Mouse (Mus musculus) activated CD4-positive, CD25-positive, alpha-beta regulatory T cell, adult 4 months (primary cell): Measurements from ENCODE around the gene Pid1. TPM values are rescaled to one million over a fixed set of nuclear protein-coding genes. Genes with fewer than 3 reads are reported as not detected.
"Not testable (repeated sequence)": the region's sequence is repeated elsewhere in the genome, so short reads cannot be mapped to it uniquely, and the experiment has no call there.

Experiments used
- ATAC-seq: one replicate; pipeline ENCODE4 v1.8.0; 2017
- polyA plus RNA-seq, 2 experiments: library from polyadenylated mRNA; unstranded; fragments of 100-300 nt; shearing (Covaris generic); gene quantifications; one replicate each; pipeline ENCODE4 v1.2.1; 2017

The Pid1 gene
- polyA plus RNA-seq, 2 experiments from 2014 or later = 0.28 to 0.70 TPM

GRCm38 (mm10) chr1:84359611-84360500 lies 4.1 kb downstream of the Pid1 start:
- no peak for ATAC-seq

- no peak for ATAC-seq
Observed at GRCm38 (mm10) chr1:84357216-84357615, 6.8 kb downstream of the Pid1 start.

- ATAC-seq = no peak
Observed at GRCm38 (mm10) chr1:84350262-84350661, 13.7 kb downstream of the Pid1 start.

- ATAC-seq = no peak
Observed at GRCm38 (mm10) chr1:84347796-84348476, 16.0 kb downstream of the Pid1 start.

GRCm38 (mm10) chr1:84332797-84333196 lies 31.2 kb downstream of the Pid1 start:
- not testable (repeated sequence) for ATAC-seq

- ATAC-seq = not testable (repeated sequence)
Observed at GRCm38 (mm10) chr1:84331861-84332260, 32.1 kb downstream of the Pid1 start.

GRCm38 (mm10) chr1:84325309-84325708 lies 38.7 kb downstream of the Pid1 start:
- ATAC-seq = no peak

GRCm38 (mm10) chr1:84321327-84321726 lies 42.7 kb downstream of the Pid1 start:
- ATAC-seq = no peak

GRCm38 (mm10) chr1:84318569-84318968 lies 45.4 kb downstream of the Pid1 start:
- ATAC-seq = peak; percentile 46

- ATAC-seq = no peak
Observed at GRCm38 (mm10) chr1:84317827-84318226, 46.2 kb downstream of the Pid1 start.

GRCm38 (mm10) chr1:84309966-84310460 lies 54.0 kb downstream of the Pid1 start:
- no peak for ATAC-seq

GRCm38 (mm10) chr1:84305713-84306421 lies 58.1 kb downstream of the Pid1 start:
- peak; percentile 83 for ATAC-seq

- no peak for ATAC-seq
Observed at GRCm38 (mm10) chr1:84302788-84303187, 61.2 kb downstream of the Pid1 start.

GRCm38 (mm10) chr1:84299719-84300118 lies 64.3 kb downstream of the Pid1 start:
- no peak for ATAC-seq

- no peak for ATAC-seq
Observed at GRCm38 (mm10) chr1:84286682-84287111, 77.3 kb downstream of the Pid1 start.

GRCm38 (mm10) chr1:84285620-84286019 lies 78.4 kb downstream of the Pid1 start:
- ATAC-seq = no peak

GRCm38 (mm10) chr1:84284293-84285068 lies 79.5 kb downstream of the Pid1 start:
- ATAC-seq = no peak

- no peak for ATAC-seq
Observed at GRCm38 (mm10) chr1:84283119-84283518, 80.9 kb downstream of the Pid1 start.

- ATAC-seq = no peak
Observed at GRCm38 (mm10) chr1:84280171-84280570, 83.8 kb downstream of the Pid1 start.

- ATAC-seq = no peak
Observed at GRCm38 (mm10) chr1:84278359-84279255, 85.4 kb downstream of the Pid1 start.

GRCm38 (mm10) chr1:84272951-84273350 lies 91.0 kb downstream of the Pid1 start:
- no peak for ATAC-seq
